Mouse (Mus musculus): ENCODE measurements at regions not wholly inside any gene's neighbourhood (a gene's known extent, or its start where the extent isn't known, plus 50 kb on each side); places are given as distances from the start of the nearest gene placed in this dataset.
A peak's percentile ranks its signal among the peaks of the same experiment; 100 is the strongest.

DNA sequence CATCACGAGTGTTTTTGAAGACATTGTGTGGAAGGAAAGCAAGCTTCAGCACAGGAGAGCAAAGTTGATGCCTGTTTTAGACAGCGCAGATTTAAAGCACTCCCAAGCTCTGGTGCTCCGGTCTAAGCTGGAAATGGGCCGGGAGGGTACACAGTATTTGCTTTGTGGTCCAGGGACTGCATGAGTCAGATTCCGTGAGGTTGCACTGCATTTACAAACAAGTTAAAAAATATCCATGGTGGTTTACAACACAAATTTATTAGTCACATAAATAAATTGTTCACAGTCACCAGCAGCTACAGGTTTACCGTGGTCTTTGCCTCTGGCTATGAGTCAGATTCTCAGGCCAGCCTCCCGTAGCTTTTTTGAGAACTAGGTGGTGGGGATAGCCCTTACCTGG lies 312.0 kb downstream of the Ptprc start:
- no peak for DNase-seq

DNA sequence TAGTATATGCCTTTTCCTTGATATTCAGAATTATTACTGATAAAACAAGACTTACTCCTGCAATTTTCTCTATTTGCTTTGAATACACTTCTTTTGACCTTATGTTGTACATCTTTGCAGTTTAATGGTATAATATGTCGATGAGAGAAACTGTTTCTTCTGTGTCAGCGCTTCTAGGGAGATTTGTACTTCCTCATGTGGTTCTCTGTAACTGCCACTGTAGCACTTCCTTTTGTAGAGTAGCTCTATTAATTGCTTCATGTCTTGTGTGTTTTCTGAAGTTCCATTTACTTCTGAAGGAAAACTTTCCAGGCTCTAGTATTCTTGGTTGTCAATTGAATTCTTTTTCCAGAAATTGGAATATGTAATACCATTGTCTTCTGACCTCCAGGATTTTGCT lies 323.2 kb downstream of the Ptprc start:
- DNase-seq = no peak

DNA sequence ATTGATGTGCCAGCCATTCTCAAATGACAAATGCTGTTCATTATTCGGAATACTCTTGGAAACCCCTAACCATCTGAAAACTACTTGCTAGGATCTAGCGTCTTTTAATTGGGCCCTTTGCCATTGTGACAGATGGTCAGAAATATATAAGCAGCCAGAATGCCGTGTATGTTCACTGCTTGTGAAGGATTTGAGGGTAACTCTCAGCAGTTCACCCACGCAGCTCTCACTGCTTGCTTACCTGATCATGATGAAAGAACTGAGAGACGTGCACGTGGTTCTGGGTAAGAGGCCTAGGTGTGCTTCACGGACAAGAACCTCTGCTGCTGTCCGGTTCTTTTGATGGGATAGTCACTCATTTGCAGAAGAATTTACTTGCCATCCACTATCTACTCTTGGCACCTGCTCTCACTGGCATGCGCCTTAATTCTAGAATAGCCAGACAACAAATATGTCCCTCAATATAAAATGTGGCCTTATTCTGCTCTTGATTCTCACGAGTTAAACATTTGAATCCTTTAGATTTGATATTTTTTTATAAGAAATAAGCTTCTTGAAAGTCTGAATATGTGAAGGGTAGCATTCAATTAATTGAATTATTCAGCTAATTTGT lies 328.1 kb downstream of the Ptprc start:
- DNase-seq = no peak

DNA sequence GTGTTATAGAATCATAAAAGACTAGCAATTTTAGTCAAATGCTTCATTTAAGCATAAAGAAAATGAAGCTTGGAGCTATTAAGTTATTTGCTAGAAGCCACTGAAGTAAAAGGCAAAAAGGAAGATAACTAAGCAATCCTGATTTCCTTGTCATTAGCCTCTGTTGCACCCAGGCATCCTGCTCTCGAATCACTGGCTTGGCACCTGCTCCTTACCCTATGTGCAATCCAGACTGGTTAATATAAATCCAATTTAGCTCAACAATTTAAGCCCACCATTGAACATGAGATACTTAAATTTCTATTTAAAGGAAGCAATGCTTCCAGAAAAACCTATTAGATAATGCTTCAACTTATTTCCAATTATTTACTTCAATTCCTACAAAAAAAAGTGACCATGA lies 328.7 kb downstream of the Ptprc start:
- no peak for DNase-seq

DNA sequence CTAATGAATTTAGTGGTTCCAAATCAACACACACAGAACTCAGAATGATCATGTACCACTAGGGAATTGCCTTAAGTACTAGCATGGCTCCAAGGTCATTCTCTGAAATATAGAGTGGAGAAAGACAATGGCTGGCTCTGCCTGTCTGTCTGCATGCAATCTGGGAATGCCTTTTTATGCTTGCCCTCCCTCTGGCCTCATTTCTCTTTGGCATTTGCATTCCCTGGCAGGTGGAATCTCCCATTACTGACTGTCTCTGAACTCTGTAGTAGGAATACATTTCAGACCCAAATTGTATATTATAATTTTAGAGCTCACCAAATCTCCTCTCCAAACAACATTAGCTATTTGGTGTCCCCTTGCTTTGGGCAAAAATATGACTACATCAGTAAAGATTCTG lies 335.0 kb downstream of the Ptprc start:
- no peak for DNase-seq

DNA sequence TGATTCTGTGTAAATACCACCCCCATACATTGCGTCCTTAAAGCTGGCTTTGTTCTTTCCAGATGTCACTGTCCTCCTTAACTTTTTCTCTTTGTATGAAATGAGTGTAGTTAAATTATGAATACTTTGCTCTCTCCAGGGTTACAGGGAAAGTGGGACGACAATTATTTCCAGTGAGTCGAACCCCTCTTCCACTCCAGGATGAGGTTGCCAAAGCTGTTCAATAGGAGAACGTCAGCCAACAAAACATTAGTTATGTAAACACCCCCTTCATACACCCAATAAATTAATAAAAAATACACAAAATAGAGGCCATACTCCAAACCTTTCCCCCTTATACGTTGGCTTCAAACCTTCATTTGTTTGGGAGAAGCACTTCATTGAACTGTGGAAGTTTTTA lies 335.8 kb downstream of the Ptprc start:
- no peak for DNase-seq

DNA sequence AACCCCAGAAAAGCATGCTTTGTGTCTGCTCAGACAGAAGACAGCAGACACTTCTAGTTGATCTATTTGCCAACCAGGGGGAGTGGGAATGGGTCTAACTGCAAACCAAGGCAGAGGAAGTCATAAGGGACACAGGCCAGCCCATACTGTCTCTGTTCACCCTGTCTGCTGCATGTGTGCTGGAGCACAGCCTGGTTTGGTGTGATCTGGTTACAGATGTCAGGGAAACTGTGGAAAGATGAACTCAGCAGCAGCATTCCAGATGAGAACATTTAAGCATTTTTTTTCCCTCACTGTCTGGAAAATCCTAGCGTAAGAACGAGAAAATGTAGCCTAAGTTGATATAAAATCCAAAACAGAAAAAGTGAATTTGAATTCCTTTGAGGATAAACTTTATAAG lies 336.2 kb downstream of the Ptprc start:
- no peak for DNase-seq

DNA sequence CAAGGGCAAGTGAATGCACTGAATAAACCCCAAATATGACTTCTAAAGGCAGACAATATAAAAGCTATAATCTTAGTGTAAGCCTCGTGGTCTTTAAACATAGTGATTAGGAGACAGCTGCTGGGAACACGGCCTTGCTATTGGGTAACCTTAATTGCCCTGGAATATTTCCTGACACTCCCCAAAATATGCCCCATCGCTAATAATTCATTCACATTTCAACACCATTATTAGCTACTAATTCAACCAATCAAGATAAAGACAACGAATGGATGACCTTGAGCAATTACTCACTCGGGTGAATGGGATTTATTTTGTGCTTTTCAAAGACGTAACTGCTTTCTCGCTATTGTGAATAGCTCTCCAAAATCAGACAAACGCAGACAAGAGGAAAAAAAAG lies 337.2 kb downstream of the Ptprc start:
- peak; percentile 38 for DNase-seq

DNA sequence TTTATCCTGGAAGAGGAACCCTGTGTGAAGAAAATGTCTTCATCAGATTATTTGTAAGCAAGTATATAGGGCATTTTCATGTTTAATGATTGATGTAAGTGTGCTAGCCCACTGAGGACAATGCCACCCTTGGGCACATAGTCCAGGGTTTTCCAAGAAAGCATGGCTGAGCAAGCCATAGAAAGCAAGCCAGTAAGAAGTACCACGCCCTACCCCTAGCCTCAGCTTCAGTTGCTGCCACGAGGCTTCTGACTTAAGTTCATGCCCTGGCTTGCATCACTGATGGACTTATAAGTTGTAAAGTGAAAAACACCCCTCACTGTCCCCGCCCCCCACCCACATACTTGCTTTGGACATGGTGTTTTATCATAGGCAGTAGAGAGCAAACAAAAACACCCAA lies 342.0 kb downstream of the Ptprc start:
- no peak for DNase-seq

DNA sequence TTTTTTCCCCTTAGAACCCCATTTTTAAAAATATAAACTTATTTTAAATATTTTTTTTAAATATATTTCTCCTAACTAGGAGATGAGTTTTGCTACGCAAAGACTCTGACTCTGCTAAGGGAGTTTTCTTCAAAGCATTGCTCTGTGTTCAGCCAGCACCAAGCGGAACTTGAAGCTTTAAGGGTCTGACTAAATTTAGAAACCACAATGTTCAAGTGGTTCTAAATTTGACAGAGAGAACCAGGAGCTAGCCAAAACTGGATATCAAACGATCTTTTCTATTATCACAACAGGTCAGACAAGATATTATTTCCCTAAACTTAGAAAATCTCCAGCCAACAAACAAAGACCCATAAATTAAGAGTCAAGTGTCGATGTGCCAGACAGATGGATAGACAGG lies 344.2 kb downstream of the Ptprc start:
- no peak for DNase-seq

DNA sequence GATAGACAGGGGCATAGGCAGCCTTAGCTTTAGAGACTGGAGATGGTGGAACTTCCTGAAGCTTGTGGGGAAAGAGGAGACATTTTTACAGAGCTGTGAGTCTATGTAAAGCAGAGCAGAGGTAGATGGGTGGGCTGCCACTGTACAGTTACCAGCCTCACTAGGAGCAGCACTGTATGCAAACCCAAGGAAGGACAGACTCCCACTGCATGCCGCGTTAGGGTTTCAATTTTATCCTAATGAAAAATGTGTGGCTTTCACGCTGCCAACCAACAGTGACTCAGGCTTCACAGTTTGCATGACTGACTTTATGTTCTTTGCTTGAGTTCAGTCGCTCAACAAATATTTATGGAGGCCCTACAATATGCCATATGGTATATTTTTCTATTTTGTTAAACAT lies 348.1 kb downstream of the Ptprc start:
- no peak for DNase-seq

DNA sequence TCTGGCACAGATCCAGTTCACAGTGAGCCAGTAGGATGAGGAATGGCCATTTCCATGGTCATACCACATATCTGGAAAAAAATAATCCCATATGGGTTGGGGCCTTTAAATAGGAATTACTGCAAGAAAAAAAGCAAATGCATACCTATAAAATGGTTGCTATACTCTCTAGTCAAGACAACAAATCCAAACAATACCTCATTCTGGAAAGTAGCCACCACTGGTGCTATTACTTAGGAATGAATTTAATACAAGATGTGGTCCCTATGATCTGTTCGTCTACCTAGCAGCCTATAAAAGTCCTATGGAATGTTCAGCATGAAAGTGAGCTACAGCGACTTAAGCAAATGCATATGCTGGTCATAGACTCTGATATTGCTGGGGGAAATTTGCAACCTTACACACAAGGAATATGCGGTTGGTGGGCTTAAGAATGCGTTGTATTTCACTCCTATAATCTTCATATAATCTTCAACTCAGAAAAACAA lies 360.1 kb downstream of the Ptprc start:
- no peak for DNase-seq

DNA sequence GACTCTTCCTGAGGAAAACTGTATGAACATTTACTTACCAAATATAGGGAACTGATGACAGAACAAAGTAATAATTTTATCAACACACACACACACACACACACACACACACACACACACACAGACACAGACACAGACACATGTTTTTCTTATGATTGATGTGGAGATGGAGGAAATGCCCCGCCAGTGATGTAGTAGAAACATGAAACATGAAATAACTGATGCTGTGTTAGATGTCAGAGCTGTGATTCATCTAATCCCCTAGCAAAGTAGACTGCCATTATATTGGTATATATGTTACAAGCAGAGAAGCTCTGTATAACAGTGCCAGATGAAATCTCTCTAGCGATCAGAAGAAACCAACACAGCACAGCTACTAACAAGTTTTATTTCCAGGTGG lies 361.0 kb downstream of the Ptprc start:
- DNase-seq = no peak

DNA sequence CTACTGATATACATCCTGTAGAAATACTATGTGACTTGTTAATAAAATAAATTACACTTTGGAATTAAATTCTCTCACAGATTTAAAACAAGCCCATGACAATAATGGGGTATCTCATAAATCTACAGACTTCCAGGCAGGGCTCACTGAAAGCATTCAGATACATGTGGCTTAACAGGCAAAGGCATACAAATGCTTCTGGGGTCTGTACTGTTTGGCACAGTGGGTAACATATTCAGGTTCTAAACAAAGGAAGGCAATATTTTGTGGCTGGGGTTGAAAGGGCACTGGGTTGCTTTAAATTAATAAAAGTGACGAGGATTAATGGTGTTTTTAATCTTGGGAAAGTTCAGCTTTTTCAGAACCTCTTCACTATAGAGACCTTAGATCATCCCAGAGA lies 361.8 kb downstream of the Ptprc start:
- no peak for DNase-seq

DNA sequence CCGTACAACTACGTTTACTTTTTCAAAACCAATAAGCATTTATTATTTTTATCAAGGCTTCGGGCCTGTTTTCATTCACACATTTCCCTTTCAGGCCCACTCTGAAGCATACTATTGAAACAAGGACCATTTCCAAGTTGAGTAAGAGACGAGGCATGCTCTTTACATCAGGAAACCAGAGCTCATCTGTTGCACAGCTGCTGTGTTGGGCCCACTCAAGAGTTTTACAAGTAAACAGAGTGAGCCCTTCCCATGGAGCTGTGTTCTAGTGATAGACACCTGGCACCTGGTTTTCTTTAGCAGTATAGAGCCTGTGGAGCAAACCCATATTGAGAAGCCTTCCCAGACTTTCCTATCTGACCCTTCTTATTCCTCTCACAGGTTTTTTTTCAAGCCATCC lies 363.5 kb downstream of the Ptprc start:
- no peak for DNase-seq

DNA sequence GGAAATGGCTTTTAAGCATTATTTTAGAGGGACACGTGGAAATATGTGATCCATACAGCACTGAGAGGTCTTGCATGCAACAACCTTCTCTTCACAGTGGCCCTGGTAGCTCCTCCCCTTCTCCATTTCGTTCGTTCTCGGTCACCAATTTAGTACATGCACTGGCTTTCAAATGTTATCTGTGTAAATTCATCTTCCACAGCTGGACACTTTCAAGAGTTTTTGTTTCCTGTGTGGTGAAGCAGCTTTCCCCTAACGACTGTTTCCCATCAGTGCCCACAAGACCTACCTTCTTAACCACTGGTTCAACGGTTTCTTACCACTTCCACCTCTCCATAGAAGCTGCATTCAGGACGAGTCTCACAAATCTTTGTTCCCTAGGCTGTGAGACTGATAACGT lies 368.8 kb downstream of the Ptprc start:
- no peak for DNase-seq

DNA sequence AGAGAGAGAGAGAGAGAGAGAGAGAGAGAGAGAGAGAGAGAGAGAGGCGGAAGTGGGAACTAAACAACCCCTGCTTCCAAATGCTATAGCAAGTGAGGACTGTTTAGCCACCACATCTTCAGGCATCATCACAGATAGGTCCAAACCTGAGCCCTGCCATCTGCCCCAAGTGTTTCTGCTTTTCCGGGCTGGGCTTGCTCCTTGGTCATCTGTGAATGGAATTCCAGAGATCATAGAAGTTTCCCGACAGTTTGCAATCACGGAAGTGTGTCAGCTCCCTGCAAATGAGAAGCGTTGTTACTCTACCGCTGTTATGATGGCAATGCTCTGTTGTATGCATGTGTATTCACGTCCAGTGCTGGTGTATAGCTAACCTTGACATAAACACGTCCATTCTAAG lies 369.3 kb downstream of the Ptprc start:
- no peak for DNase-seq

DNA sequence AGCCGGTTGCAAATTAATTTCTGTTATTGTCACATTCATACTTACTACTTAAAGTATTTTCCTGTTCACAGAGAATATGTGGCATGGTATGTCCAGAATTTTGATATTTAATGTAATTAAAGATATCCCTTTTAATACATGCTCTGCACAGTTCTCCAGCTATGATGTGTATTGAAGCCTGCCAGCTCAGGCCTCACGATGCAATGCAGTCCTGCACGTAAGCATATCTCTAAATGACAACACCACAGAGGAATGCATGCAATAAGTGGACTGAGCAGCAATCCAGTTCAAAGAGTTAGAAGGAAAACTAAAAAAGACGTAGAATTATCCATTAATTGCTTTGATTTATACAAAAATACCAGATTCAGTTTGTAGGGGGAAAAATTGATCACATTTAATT lies 373.4 kb downstream of the Ptprc start:
- no peak for DNase-seq

DNA sequence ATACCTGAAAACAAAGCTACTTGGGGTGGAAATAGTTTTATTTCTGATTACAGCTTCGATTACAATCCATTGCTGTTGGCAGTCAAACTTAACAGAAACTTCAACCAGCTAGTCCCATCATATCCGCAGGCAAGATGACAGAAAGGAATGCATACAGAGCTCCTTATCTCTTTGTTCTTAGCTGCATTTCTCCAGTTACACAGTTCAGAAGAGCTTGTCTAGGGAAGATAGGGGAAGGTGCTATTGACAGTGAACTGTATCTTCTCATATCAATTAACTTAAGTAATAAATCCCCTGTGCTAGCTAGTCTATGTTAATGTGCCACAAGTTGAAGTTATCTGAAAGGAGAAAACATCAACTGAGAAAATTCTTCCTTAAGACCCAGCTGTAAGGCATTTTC lies 374.8 kb downstream of the Ptprc start:
- DNase-seq = no peak

DNA sequence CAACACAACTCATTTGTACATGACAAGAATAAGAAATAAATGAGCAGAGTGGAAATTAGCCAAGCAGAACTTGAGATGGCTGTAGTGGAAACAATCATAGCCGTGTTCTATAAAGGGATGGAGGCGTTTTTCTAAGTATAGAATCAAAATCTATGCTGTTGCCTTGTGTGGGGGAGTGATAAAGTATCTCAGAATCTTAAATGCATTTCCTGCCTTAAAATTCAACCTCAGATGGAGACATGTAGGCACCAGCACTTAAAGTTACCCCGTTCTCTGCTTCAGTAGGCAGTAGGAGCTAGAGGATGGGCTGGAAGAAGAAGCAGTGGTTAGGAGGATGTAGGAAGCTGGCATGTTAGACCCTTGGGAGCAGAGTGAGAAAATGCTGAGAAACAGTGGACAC lies 386.7 kb downstream of the Ptprc start:
- no peak for DNase-seq

DNA sequence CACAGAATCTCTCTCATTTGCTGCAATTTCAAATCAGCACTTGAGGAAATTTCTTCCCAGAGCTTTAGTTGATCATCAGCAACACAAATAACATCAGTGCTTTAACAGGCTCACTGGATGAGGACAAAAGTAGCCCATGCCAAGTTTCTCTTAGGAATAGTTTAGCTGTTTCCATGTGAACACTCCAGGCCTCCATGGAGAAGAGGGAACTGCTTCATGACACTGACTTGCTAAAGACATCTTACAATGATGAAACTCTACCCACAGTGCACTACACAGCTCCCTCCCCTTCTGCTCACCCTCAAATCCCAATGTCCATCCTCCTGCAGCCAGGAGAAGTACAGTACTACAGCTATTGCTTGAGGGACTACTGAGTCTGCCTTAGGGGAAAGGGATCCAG lies 388.9 kb downstream of the Ptprc start:
- no peak for DNase-seq

DNA sequence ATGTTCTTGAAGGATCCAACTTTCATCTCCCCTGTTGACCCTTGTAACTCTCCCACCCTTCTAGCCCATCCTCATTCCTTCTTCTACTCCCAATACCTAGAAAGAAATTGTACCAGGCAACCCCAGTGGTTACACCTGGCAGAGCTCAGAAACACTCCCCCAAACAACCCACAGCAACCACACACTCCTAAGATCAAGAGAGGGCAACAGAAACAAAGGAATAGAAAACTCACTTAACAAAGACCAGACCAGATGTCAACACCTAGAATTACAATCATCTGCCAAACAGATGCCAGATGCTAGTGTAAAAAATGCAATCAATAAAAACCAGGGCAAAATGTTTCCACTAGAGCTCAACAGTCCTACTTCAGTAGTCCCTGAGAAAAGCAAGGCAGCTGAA lies 400.9 kb downstream of the Ptprc start:
- no peak for DNase-seq

DNA sequence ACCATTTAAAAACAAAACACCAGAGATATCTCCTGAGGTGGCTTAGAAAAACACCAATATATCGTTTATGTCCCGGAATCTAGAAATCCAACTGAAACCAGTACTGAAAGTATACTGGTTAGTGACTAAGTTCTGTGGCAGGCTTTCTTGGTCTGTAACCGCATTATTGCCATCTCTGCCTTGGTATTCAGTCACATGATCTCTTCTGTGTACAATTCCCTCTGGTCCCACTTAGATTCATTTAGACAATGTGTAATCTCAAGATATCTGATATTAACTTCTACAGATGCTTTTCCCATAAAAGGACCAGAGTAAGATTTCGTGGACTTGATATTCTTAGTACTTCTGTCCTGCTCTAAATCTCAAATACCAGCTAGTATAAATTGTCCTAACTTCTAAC lies 414.7 kb downstream of the Ptprc start:
- no peak for DNase-seq

DNA sequence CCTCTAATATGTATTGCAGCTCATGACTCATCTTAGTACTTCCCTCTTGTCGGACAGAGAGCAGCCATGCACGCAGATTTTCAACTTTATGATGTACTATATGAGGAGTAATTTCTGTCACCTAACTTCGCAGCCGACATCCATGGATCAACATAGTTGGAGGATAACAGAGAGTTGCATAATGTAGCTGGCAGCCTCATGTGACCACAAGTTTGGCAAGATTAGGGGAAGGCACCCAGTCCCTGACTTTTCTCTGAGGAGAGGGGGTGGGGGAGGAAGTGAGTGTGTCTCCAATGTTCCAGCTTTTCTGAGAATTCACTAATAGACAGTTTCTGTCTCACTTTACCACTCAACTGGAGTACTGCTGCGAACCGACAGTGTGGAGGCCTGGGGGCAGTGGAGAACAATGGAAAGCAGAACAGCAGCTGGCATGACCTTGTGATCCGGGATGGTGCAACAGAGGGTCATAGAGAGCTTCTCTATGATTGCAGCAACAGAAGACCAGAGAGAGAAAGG lies 424.0 kb downstream of the Ptprc start:
- peak; percentile 62 for DNase-seq

DNA sequence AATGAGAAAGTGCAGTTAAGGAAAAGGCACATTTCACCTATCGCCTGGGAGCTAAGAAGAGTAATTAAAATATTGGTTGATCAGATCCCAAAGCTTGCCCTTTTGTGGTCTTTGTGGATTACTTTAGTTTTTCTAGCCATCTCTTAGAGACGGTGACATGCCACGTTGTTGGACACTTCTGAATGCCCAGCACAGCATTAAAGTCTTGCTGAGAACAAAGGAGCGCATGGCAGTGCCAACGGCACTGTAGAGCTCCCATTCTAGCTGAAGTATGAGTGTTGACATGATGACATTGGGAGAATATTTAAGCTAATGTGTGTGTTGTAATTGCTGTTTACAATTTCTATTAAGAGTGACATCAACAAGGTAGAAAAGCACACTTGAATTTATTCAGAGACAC lies 424.6 kb downstream of the Ptprc start:
- no peak for DNase-seq
